Mouse (Mus musculus) CD4-positive, CD25-positive, alpha-beta regulatory T cell, adult 4 months (primary cell): Measurements from ENCODE around the gene Map3k13. TPM values are rescaled to one million over a fixed set of nuclear protein-coding genes. Genes with fewer than 3 reads are reported as not detected.
"Not testable (repeated sequence)": the region's sequence is repeated elsewhere in the genome, so short reads cannot be mapped to it uniquely, and the experiment has no call there.

Source experiments
- ATAC-seq: one replicate; pipeline ENCODE4 v1.8.0; 2017
- polyA plus RNA-seq, 2 experiments: library from polyadenylated mRNA; unstranded; fragments of 100-300 nt; shearing (Covaris generic); gene quantifications; one replicate each; pipeline ENCODE4 v1.2.1; 2017

Gene Map3k13
- polyA plus RNA-seq, 2 experiments from 2014 or later, result 0.44 to 0.51 TPM

DNA sequence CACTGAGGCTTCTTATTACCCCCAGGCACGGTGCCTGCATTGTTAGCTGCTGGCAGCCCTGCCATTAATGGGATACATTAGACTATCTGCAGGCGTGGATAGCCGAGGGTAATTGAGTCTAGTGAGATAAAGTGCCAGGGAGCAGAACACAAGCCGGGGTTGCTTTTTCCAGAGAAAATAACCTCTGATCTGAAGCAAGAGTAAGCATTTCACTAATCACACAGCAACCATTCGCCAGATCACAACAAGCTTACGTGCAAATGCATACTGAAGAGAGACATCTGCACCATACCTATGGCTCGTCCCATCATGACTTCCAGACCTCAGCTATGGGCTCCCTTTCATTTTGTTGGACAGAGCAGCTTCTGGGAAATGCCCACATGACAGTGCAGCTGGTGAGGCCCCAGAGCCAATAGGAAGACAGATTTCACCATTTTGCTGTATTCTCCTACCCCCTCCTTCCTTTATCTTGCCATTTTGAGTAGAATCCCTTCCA is 59.3 kb downstream of the Map3k13 start:
- ATAC-seq, result no peak

GRCm38 (mm10) chr16:21854589-21855284 is 60.6 kb downstream of the Map3k13 start:
- no peak for ATAC-seq

DNA sequence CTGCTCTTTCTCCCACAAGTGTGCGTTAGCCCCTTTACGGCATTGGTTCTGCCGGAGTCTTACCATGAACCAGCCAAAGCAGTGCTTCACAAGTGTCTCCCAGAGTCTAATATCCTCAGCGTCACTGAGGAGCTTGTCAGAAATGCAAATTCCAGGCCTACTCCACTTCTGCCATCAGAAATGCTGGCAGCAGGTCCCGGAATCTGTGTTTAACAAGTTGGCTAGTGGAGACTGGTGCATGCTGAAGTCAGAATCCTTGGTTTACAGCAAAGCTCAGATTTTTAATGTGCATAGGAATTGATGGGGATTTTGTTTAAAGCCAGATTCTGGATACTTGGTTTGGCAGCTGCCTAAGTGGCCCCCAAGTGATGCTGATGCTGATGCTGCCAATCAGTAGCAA is 62.0 kb downstream of the Map3k13 start:
- ATAC-seq, result no peak

- no peak for ATAC-seq
Measured at GRCm38 (mm10) chr16:21857126-21857644, 63.0 kb downstream of the Map3k13 start.

- no peak for ATAC-seq
Measured at GRCm38 (mm10) chr16:21858163-21858562, 64.0 kb downstream of the Map3k13 start.

GRCm38 (mm10) chr16:21858882-21859281 is 64.7 kb downstream of the Map3k13 start:
- ATAC-seq, result no peak

DNA sequence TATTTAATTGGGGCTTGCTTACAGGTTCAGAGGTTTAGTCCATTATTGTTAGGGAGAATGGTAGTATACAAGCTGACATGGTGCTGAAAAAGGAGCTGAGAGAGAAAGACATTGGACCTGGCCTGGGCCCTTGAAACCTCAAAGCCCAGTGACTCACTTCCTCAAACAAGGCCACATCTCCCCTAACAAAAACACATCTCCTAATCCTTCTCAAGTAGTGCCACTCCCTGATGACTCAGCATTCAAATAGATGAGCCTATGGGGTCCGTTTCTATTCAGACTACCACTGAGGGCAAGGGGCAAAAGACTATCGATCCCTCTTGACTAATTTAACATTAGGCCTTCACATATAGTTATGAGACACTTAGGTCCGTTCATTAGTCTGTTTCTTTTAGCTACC is 68.3 kb downstream of the Map3k13 start:
- no peak for ATAC-seq

GRCm38 (mm10) chr16:21865250-21865982 is 71.3 kb downstream of the Map3k13 start:
- ATAC-seq, result no peak

GRCm38 (mm10) chr16:21865983-21866575 is 71.9 kb downstream of the Map3k13 start:
- ATAC-seq, result no peak

GRCm38 (mm10) chr16:21867727-21868126 is 73.6 kb downstream of the Map3k13 start:
- no peak for ATAC-seq

- no peak for ATAC-seq
Measured at GRCm38 (mm10) chr16:21868651-21869050, 74.5 kb downstream of the Map3k13 start.

- no peak for ATAC-seq
Measured at GRCm38 (mm10) chr16:21869879-21870278, 75.7 kb downstream of the Map3k13 start.

GRCm38 (mm10) chr16:21877735-21878134 is 83.6 kb downstream of the Map3k13 start:
- ATAC-seq, result no peak

DNA sequence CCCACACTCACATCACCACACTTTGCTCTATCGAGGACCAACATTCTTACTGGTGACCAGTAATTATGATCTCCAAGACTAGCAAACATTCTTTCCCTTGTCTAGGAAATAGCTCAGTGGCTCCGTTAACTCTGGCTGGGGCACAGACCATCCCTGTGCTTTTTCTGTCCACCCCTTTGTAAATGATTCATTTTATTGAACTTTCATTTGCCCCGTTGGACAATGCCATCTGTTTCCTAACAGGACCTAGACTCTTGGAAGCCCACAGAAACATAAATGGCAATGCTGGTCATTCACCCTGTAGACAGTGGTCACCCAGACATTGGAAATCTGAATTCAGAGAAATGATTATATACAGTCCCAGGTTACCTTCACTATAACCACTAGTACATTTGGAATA is 84.7 kb downstream of the Map3k13 start:
- ATAC-seq, result no peak

DNA sequence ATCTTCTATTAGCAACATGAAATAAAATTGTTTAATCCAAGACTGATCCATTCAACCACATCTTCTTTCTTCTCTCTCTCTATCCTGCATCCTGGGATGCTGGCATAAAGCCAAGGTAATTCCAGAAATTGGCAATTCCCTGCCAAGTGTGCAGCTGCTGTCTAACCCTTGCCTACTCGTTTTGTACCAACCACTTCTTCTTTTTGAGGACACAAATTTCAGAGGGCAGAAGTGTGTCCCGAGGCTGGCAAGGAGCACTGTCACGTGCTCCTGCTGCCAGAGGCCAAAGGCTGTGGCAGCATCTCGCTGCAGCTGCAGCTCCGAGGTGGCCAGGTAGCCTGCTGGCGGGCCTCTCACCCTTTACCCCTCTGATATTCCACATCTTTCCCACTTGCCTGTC is 87.0 kb downstream of the Map3k13 start:
- ATAC-seq, result no peak

DNA sequence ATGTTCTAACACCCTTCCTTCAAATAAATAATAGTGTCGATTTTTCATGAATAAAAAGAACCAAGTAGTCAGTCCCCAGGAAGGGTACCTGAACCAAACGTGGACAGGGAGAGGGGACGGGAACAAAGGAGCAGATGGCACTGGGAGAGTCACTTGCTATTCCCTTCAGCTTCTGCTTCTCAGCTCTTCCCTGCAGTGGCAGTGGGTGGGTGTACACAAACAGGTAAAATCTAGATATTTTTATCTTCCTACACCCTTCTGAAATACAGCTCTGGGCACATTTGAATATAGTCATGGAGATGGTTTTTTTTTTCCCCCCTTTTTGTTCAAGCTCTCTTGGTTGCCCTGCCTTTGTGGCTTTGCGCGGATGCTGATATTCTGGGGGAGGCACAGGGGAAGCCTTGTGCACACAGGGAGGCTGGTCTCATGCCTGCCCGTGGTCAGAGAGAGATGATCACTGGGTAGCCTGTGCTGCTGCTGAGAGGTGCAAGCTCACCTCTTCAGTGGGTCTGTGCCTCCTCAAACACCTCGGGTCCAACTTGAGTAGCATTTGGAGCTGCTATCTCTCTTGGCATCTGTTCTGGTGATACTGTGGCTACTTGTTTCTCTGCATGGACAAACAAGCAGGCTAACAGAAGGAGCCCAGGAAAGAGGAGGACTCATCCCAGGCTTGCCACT is 87.6 kb downstream of the Map3k13 start:
- ATAC-seq, result no peak

DNA sequence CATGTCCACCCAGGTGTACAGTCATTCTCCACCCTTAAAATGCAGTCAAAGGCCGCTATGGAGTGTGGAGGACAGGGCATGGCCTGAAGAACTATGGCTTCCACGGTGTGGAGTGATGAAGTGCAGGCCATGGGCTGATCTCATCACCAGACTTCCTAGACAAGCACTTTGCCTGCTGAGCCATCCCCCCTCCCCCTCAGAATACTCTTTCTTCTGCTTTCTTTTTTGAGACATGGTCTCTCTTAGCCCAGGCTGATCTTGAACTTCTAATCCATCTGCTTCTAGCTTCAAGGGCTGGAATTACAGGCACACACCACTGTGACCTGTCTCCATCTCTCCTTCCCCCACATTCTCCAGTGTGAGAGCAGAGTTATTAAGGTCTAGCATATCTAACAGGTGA is 93.5 kb downstream of the Map3k13 start:
- no peak for ATAC-seq

- no peak for ATAC-seq
Measured at GRCm38 (mm10) chr16:21893890-21894289, 99.7 kb downstream of the Map3k13 start.

- no peak for ATAC-seq
Measured at GRCm38 (mm10) chr16:21901286-21901685, 107.1 kb downstream of the Map3k13 start.

GRCm38 (mm10) chr16:21904636-21905035 is 110.5 kb downstream of the Map3k13 start:
- ATAC-seq, result no peak

DNA sequence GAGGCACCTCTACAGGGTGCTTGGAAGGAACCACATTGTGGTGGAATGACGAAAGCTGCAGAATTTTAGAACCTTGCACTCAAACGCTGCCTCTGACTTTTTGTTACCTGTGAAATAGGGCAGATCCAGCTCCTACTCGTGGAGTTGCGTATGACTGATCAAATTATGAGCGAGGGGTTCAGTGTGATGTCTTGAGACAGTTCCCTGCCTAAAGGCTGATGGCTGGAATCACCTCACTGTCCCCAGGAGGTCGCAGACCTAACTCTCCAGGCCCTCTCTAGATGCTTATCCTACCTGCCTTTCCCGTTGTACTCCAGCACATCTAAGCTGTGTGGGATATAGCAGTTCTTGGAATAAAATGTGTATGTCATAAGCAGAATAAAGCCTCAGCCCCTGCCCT is 111.8 kb downstream of the Map3k13 start:
- no peak for ATAC-seq

- no peak for ATAC-seq
Measured at GRCm38 (mm10) chr16:21906902-21907301, 112.8 kb downstream of the Map3k13 start.

- ATAC-seq, result not testable (repeated sequence)
Measured at GRCm38 (mm10) chr16:21908906-21909305, 114.8 kb downstream of the Map3k13 start.
